Mouse (Mus musculus): ENCODE results near the gene Mfsd4b1.
A peak's percentile ranks its signal among the peaks of the same experiment; 100 is the strongest.

Mfsd4b1 gene

DNA sequence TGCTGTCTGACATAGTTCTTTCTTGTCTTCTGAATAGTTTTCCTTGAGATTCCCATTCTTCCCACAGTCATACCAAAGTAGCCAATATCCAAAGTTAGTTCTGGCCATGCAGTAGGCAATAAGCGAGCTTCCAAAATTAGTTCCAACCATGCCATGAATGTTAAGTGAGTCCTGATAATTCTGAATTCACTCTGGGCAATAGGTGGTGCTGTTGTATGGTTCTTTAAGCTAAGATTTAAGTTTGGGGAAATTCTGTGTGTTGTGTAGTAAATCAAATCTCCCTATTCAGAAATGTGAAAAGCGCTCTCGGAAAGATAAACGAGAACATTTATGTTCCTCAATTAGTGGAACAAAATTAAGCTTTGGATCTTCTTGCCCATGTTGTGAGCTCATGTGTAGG lies 66.8 kb downstream of the Mfsd4b1 start:
- peak; percentile 13 for DNase-seq

DNA sequence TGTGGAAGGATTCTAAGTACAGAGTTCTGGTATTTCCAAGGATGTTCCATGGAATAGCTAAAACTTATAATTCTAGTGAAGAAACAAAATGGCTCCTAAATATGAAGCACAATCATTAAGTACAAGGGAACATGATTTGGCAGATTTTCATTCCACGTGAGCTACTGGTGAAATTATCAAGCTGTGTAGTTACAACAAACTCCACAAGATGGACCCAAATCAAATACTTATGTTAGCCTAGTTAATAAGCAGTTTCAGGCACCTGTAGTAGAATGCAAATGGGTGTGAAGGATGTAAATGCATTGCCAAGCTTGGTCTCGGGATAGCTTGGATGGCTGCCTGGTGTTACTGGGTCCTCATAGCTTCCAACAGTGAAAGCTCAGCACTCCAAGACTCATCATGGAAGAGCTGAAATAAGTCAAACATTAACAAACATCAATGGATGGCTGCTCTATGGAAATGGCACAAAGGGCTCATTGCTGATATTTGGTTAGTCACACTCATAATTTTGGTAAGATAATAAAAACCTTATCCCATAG lies 68.7 kb downstream of the Mfsd4b1 start:
- DNase-seq: no peak

DNA sequence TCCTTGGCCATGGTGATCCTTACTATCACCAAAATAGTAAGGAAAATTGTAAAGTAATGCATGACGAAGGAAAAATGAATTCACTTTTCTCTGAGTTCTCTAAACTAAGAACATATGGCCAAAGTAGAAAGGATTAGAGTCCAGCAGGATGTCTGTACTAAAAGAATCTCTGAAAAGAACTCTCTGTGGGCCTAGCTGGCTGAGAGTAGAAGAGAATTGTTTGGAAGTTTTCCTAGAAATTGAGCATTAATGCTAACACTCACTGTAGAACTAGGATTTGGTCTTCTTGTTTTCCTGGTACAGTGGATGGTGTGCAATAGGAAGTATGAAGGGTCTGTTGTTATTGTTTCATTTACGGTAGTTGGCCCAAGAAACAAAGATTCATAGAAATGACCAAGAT lies 69.9 kb downstream of the Mfsd4b1 start:
- DNase-seq: no peak
